Mouse (Mus musculus): ENCODE data around the gene Erlin1.

GRCm38 (mm10) chr19:44030024-44030423, 39.6 kb downstream of the Erlin1 start:
- no peak for TF ChIP-seq CTCF (IDR thresholded peaks at IDR 0.05; ENCODE audit: low read depth, low read length)
- TF ChIP-seq TAL1 (conservative IDR thresholded peaks at IDR 0.05; ENCODE audit: low read depth, low read length): no peak

All from G1E (cell line).